Mouse (Mus musculus): ENCODE measurements around the gene Egr2.

DNA sequence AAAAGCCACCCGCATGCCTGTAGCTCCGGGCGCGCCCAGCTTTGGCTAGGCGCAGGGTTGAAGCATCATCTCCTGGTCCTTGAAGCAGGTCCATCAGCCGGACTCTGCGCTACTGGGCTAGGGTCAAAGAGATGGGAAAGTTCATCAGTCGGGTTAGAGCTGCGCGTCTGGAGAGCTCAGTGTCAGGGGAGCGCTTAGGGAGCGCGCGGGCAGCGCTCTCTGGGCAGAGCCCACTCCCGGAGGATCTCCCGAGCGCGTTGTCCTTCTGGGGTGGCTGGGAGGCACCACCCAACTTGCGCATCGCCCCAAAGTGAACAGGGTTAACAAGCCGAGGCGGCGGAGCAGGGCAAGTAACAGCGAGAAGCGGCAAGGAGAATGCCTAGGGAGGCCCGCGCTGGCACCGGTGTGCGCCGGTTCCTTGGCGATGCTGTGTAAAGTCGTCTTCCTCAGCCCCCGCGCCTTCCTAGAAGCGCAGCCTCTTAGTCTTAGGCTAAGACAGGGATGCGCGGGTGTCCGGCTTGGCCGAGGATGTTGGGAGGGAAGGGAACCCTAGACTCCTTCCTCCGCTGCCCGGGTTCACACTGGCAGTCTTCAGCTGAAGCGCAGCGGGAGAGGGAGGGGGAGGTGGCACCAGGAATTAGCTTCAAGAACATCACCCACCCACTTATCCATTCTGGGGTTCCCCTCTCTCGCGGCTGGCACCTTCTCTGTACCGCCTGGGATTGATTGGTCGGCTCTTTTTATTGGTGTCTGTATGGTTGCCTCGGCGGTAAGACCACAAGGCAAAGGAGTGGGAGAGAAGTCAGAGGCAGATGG, 3.5 kb downstream of the Egr2 start:
- TF ChIP-seq POLR2A (IDR thresholded peaks at IDR 0.05; ENCODE audit: borderline replicate concordance, extremely low read depth, low read depth, low read length) (no peak), CTCF (IDR thresholded peaks at IDR 0.05; ENCODE audit: insufficient read depth, low read length) (no peak)

Measured in lung, adult 2 months (tissue).